Mouse (Mus musculus): ENCODE measurements around the gene Mark1. TPM values are rescaled to one million over a fixed set of nuclear protein-coding genes. Genes with fewer than 3 reads are reported as not detected.

Gene Mark1
- polyA plus RNA-seq, 1 experiment = not detected

- no peak overlapping the region for H3K4me2 ChIP-seq (ENCODE audit: low read depth)
- H3ac ChIP-seq (ENCODE audit: control insufficient read depth, insufficient read length) = no peak overlapping the region
- H3K79me2 ChIP-seq (ENCODE audit: control insufficient read depth, insufficient read depth) = no peaks in the 10 kb centered on the region
- TF ChIP-seq E2F4 (IDR thresholded peaks at IDR 0.05; ENCODE audit: insufficient read depth) = no peak
- no peak overlapping the region for H3K4me3 ChIP-seq
- no peaks in the 10 kb centered on the region for H3K36me3 ChIP-seq (ENCODE audit: control insufficient read depth, insufficient read depth)
- peaks cover 33% of the 10 kb centered on the region for H3K27me3 ChIP-seq (ENCODE audit: control insufficient read depth, insufficient read depth, insufficient read length)
Observed at GRCm38 (mm10) chr1:184877306-184877705, 122.1 kb downstream of the Mark1 start.

- Histone ChIP-seq H3K36me3 (ENCODE audit: control insufficient read depth, insufficient read depth) (no peaks in the 10 kb centered on the region), H3K4me3 (no peak overlapping the region), H3K79me2 (ENCODE audit: control insufficient read depth, insufficient read depth) (no peaks in the 10 kb centered on the region), H3K27me3 (ENCODE audit: control insufficient read depth, insufficient read depth, insufficient read length) (peaks cover 32% of the 10 kb centered on the region), H3K4me2 (ENCODE audit: low read depth) (no peak overlapping the region), H3ac (ENCODE audit: control insufficient read depth, insufficient read length) (no peak overlapping the region)
- TF ChIP-seq POLR2A (IDR thresholded peaks at IDR 0.05; ENCODE audit: insufficient read length, low read depth) (no peak), E2F4 (IDR thresholded peaks at IDR 0.05; ENCODE audit: insufficient read depth) (no peak), REST (IDR thresholded peaks at IDR 0.05; ENCODE audit: insufficient read depth, insufficient read length) (no peak), SRF (IDR thresholded peaks at IDR 0.05; ENCODE audit: control insufficient read depth, insufficient read length, low read depth) (no peak), MYOD1 (IDR thresholded peaks at IDR 0.05; ENCODE audit: control insufficient read depth in 1 of 3, insufficient read length in 2 of 3, low read depth in 2 of 3) (no peak), MAX (IDR thresholded peaks at IDR 0.05; ENCODE audit: low read depth) (no peak), MYOG (IDR thresholded peaks at IDR 0.05; ENCODE audit: control insufficient read depth in 1 of 3, insufficient read depth in 1 of 3, insufficient read length in 2 of 3, low read depth in 2 of 3) (no peak), POLR2AphosphoS2 (IDR thresholded peaks at IDR 0.05; ENCODE audit: insufficient read length, low read depth) (no peak), CEBPB (IDR thresholded peaks at IDR 0.05; ENCODE audit: insufficient read depth, poor library complexity, severe bottlenecking) (no peak), TCF12 (IDR thresholded peaks at IDR 0.05; ENCODE audit: insufficient read depth, poor library complexity, severe bottlenecking) (no peak), TCF3 (IDR thresholded peaks at IDR 0.05; ENCODE audit: insufficient read length, low read depth) (no peak), USF1 (IDR thresholded peaks at IDR 0.05; ENCODE audit: low read depth) (no peak)
Observed at GRCm38 (mm10) chr1:184873910-184874309, 125.5 kb downstream of the Mark1 start.

GRCm38 (mm10) chr1:184872069-184872819 is 127.1 kb downstream of the Mark1 start:
- no peak overlapping the region for H3K4me2 ChIP-seq (ENCODE audit: low read depth)
- no peaks in the 10 kb centered on the region for H3K79me2 ChIP-seq (ENCODE audit: control insufficient read depth, insufficient read depth)
- H3K4me3 ChIP-seq = no peak overlapping the region
- TF ChIP-seq USF1 (IDR thresholded peaks at IDR 0.05; ENCODE audit: low read depth) = no peak
- no peak for TF ChIP-seq MYOD1 (IDR thresholded peaks at IDR 0.05; ENCODE audit: control insufficient read depth in 1 of 3, insufficient read length in 2 of 3, low read depth in 2 of 3)
- no peak for TF ChIP-seq POLR2A (IDR thresholded peaks at IDR 0.05; ENCODE audit: insufficient read length, low read depth)
- no peak for TF ChIP-seq CEBPB (IDR thresholded peaks at IDR 0.05; ENCODE audit: insufficient read depth, poor library complexity, severe bottlenecking)
- no peak for TF ChIP-seq MYOG (IDR thresholded peaks at IDR 0.05; ENCODE audit: control insufficient read depth in 1 of 3, insufficient read depth in 1 of 3, insufficient read length in 2 of 3, low read depth in 2 of 3)
- TF ChIP-seq POLR2AphosphoS2 (IDR thresholded peaks at IDR 0.05; ENCODE audit: insufficient read length, low read depth) = no peak
- no peak for TF ChIP-seq TCF12 (IDR thresholded peaks at IDR 0.05; ENCODE audit: insufficient read depth, poor library complexity, severe bottlenecking)
- TF ChIP-seq MAX (IDR thresholded peaks at IDR 0.05; ENCODE audit: low read depth) = no peak
- no peaks in the 10 kb centered on the region for H3K36me3 ChIP-seq (ENCODE audit: control insufficient read depth, insufficient read depth)
- no peak overlapping the region for H3ac ChIP-seq (ENCODE audit: control insufficient read depth, insufficient read length)
- H3K27me3 ChIP-seq (ENCODE audit: control insufficient read depth, insufficient read depth, insufficient read length) = peaks cover 19% of the 10 kb centered on the region

- TF ChIP-seq USF1 (IDR thresholded peaks at IDR 0.05; ENCODE audit: low read depth) = no peak
- no peak for TF ChIP-seq REST (IDR thresholded peaks at IDR 0.05; ENCODE audit: insufficient read depth, insufficient read length)
- TF ChIP-seq MAX (IDR thresholded peaks at IDR 0.05; ENCODE audit: low read depth) = no peak
- TF ChIP-seq POLR2A (IDR thresholded peaks at IDR 0.05; ENCODE audit: insufficient read length, low read depth) = no peak
- peak in 1 of 3 experiments; percentile 22 for TF ChIP-seq MYOG (IDR thresholded peaks at IDR 0.05; ENCODE audit: control insufficient read depth in 1 of 3, insufficient read depth in 1 of 3, insufficient read length in 2 of 3, low read depth in 2 of 3)
- Histone ChIP-seq H3K27me3 (ENCODE audit: control insufficient read depth, insufficient read depth, insufficient read length) (peaks cover 16% of the 10 kb centered on the region), H3K4me3 (no peak overlapping the region), H3K4me2 (ENCODE audit: low read depth) (no peak overlapping the region), H3K36me3 (ENCODE audit: control insufficient read depth, insufficient read depth) (no peaks in the 10 kb centered on the region), H3K79me2 (ENCODE audit: control insufficient read depth, insufficient read depth) (no peaks in the 10 kb centered on the region), H3ac (ENCODE audit: control insufficient read depth, insufficient read length) (no peak overlapping the region)
Observed at GRCm38 (mm10) chr1:184871506-184871905, 127.9 kb downstream of the Mark1 start.

GRCm38 (mm10) chr1:184870646-184871385 is 128.6 kb downstream of the Mark1 start:
- H3K79me2 ChIP-seq (ENCODE audit: control insufficient read depth, insufficient read depth) = no peaks in the 10 kb centered on the region
- H3K27me3 ChIP-seq (ENCODE audit: control insufficient read depth, insufficient read depth, insufficient read length) = peaks cover 16% of the 10 kb centered on the region
- H3K4me3 ChIP-seq = no peak overlapping the region
- TF ChIP-seq CEBPB (IDR thresholded peaks at IDR 0.05; ENCODE audit: insufficient read depth, poor library complexity, severe bottlenecking) (no peak), E2F4 (IDR thresholded peaks at IDR 0.05; ENCODE audit: insufficient read depth) (no peak), USF1 (IDR thresholded peaks at IDR 0.05; ENCODE audit: low read depth) (no peak), POLR2AphosphoS2 (IDR thresholded peaks at IDR 0.05; ENCODE audit: insufficient read length, low read depth) (no peak)
- no peak overlapping the region for H3K4me2 ChIP-seq (ENCODE audit: low read depth)
- H3ac ChIP-seq (ENCODE audit: control insufficient read depth, insufficient read length) = no peak overlapping the region
- H3K36me3 ChIP-seq (ENCODE audit: control insufficient read depth, insufficient read depth) = no peaks in the 10 kb centered on the region

Measured in myocyte (in vitro differentiated cells).